Mouse (Mus musculus) hematopoietic stem cell, adult 5-6 weeks (primary cell): Measurements from ENCODE around the gene Foxd4. TPM values are rescaled to one million over a fixed set of nuclear protein-coding genes. Genes with fewer than 3 reads are reported as not detected.
A peak's percentile ranks its signal among the peaks of the same experiment; 100 is the strongest.

Experiments used
- ATAC-seq, 2 experiments: fragments of 125-278 bp in 1 of 2; replicated peaks in 1 of 2; 2 replicates each; pipeline ENCODE4 v1.8.0; 2016 to 2017; ENCODE audit warnings: inconsistent platforms in 2 of 2, mild to moderate bottlenecking in 2 of 2, moderate number of reproducible peaks in 2 of 2, low read depth in 1 of 2, moderate TSS enrichment in 1 of 2; ENCODE audit not compliant: low FRiP score in 2 of 2, poor library complexity in 2 of 2, severe bottlenecking in 2 of 2, insufficient read depth in 1 of 2, low TSS enrichment in 1 of 2
- total RNA-seq: library from RNA; stranded (forward); fragments of 172-1452, 232-1000 nt; gene quantifications from 2 replicates; pipeline ENCODE4 v1.2.3, GENCODE M21; 2017

Foxd4 gene
- total RNA-seq, 1 experiment from 2014 or later = not detected

- ATAC-seq = no peak
These were observed 14.1 kb downstream of the Foxd4 start for GRCm38 (mm10) chr19:24886888-24887287.

GRCm38 (mm10) chr19:24885504-24885903 lies 15.5 kb downstream of the Foxd4 start:
- ATAC-seq = peak; percentile 54 to 66; a peak in 2 of 4 replicates

GRCm38 (mm10) chr19:24881237-24881636 lies 19.8 kb downstream of the Foxd4 start:
- no peak for ATAC-seq

GRCm38 (mm10) chr19:24875129-24875870 lies 25.7 kb downstream of the Foxd4 start, which contains the start of gene Gm10053:
Gene Gm10053, plus strand, starts transcription at chr19:24875686.
- ATAC-seq = peak; percentile 56 to 72; a peak in 1 of 4 replicates

GRCm38 (mm10) chr19:24873873-24874272 lies 27.1 kb downstream of the Foxd4 start:
- no peak for ATAC-seq

- peak; percentile 77 to 78 for ATAC-seq
These were observed 29.9 kb downstream of the Foxd4 start for GRCm38 (mm10) chr19:24871037-24871635.

- ATAC-seq = no peak
These were observed 35.6 kb downstream of the Foxd4 start for GRCm38 (mm10) chr19:24865436-24865835.

GRCm38 (mm10) chr19:24861612-24862451 lies 39.2 kb downstream of the Foxd4 start, which contains the start of gene Pgm5:
Gene Pgm5, minus strand, starts transcription at chr19:24861855.
- peak in 1 of 2 experiments; percentile 29; a peak in 2 of 4 replicates for ATAC-seq

- ATAC-seq = no peak; a peak in 1 of 4 replicates
These were observed 39.8 kb downstream of the Foxd4 start for GRCm38 (mm10) chr19:24861276-24861611.

- no peak for ATAC-seq
These were observed 49.3 kb downstream of the Foxd4 start for GRCm38 (mm10) chr19:24851456-24852315.

Other genes with a start within 250 kb of the Foxd4 start
- not detected in 2 replicates for gene Tmem252, start 227.2 kb downstream of the Foxd4 start, total RNA-seq
- gene Pgm5, start 39.3 kb downstream of the Foxd4 start, total RNA-seq = 0.13 TPM in 1 of 2 replicates, not detected in the other
- gene Gm10053, start 25.5 kb downstream of the Foxd4 start, total RNA-seq = 71.2 and 73.0 TPM in 2 replicates
- 23.8 and 39.8 TPM in 2 replicates for gene Cbwd1, start 60.4 kb upstream of the Foxd4 start, total RNA-seq
- gene Dock8, start 98.3 kb upstream of the Foxd4 start, total RNA-seq = 50.4 and 63.4 TPM in 2 replicates